Mouse (Mus musculus): ENCODE measurements around the gene Rps27. TPM values are rescaled to one million over a fixed set of nuclear protein-coding genes. Genes with fewer than 3 reads are reported as not detected.

The Rps27 gene
- polyA plus RNA-seq, 1 experiment from 2014 or later = 1,909 TPM

- 84% methylated on average over 10 of the region's 10 CpGs for WGBS
- Histone ChIP-seq H3K27me3 (replicated peaks; ENCODE audit: insufficient read depth, low read length) (no peaks in the 10 kb centered on the region), H3K36me3 (ENCODE audit: insufficient read depth, low read length) (no peaks in the 10 kb centered on the region), H3K9ac (replicated peaks; ENCODE audit: low read depth) (no peak overlapping the region), H3K27ac (ENCODE audit: low read length) (no peak overlapping the region), H3K9me3 (ENCODE audit: low read length) (no peaks in the 10 kb centered on the region), H3K4me1 (ENCODE audit: insufficient read depth, low read depth, low read length) (peaks cover 11% of the 10 kb centered on the region; the same call in 1 of the 2 replicates), H3K4me3 (ENCODE audit: low read depth, low read length) (no peak overlapping the region), H3K4me2 (replicated peaks; ENCODE audit: low read depth, low read length) (no peak overlapping the region)
- no peak for DNase-seq (ENCODE audit: low spot score)
- no peak for TF ChIP-seq CTCF (IDR thresholded peaks at IDR 0.05)
- TF ChIP-seq EP300 (IDR thresholded peaks at IDR 0.05) = no peak
- ATAC-seq = no peak
These were observed 28.4 kb upstream of the Rps27 start for GRCm38 (mm10) chr3:90241669-90242358.

GRCm38 (mm10) chr3:90241251-90241650 lies 27.8 kb upstream of the Rps27 start:
- Histone ChIP-seq H3K4me3 (ENCODE audit: low read depth, low read length) (no peak overlapping the region), H3K27ac (ENCODE audit: low read length) (no peak overlapping the region), H3K4me2 (replicated peaks; ENCODE audit: low read depth, low read length) (no peak overlapping the region), H3K9ac (replicated peaks; ENCODE audit: low read depth) (no peak overlapping the region), H3K27me3 (replicated peaks; ENCODE audit: insufficient read depth, low read length) (no peaks in the 10 kb centered on the region), H3K9me3 (ENCODE audit: low read length) (no peaks in the 10 kb centered on the region), H3K36me3 (ENCODE audit: insufficient read depth, low read length) (0 out of 2 replicates have a peak, but pooled peaks cover 4% of the 10 kb centered on the region), H3K4me1 (ENCODE audit: insufficient read depth, low read depth, low read length) (peaks cover 11% of the 10 kb centered on the region; the same call in 1 of the 2 replicates)
- no peak for DNase-seq (ENCODE audit: low spot score)
- TF ChIP-seq CTCF (IDR thresholded peaks at IDR 0.05) (no peak), EP300 (IDR thresholded peaks at IDR 0.05) (no peak)
- 95% methylated on average over 2 of the region's 2 CpGs for WGBS
- ATAC-seq = no peak

- Histone ChIP-seq H3K4me3 (ENCODE audit: low read depth, low read length) (peak within 1 kb of the TSS; percentile 75), H3K27me3 (replicated peaks; ENCODE audit: insufficient read depth, low read length) (no peaks in the 10 kb centered on the region), H3K9ac (replicated peaks; ENCODE audit: low read depth) (peak within 1 kb of the TSS; percentile 82), H3K9me3 (ENCODE audit: low read length) (no peaks in the 10 kb centered on the region), H3K27ac (ENCODE audit: low read length) (peak within 1 kb of the TSS; percentile 88), H3K4me2 (replicated peaks; ENCODE audit: low read depth, low read length) (peak within 1 kb of the TSS; percentile 90), H3K4me1 (ENCODE audit: insufficient read depth, low read depth, low read length) (peaks cover 2% of the 10 kb centered on the region; the same call in 1 of the 2 replicates), H3K36me3 (ENCODE audit: insufficient read depth, low read length) (0 out of 2 replicates have a peak, but pooled peaks cover 13% of the 10 kb centered on the region)
- under 1% methylated on average over 61 of the region's 61 CpGs for WGBS
- ATAC-seq (peak; percentile 99), DNase-seq (ENCODE audit: low spot score) (peak; percentile 98)
- TF ChIP-seq CTCF (IDR thresholded peaks at IDR 0.05) (peak; percentile 33), EP300 (IDR thresholded peaks at IDR 0.05) (no peak)
These were observed 18.3 kb upstream of the Rps27 start, which contains the start of gene Jtb for GRCm38 (mm10) chr3:90231507-90232333. TSS of gene Jtb (plus strand) at chr3:90231597.

- H3K27me3 ChIP-seq (replicated peaks; ENCODE audit: insufficient read depth, low read length) = no peaks in the 10 kb centered on the region
- no peaks in the 10 kb centered on the region for H3K9me3 ChIP-seq (ENCODE audit: low read length)
- no peak for ATAC-seq
- 8% methylated on average over 8 of the region's 8 CpGs for WGBS
- no peak for TF ChIP-seq CTCF (IDR thresholded peaks at IDR 0.05)
- no peak for TF ChIP-seq EP300 (IDR thresholded peaks at IDR 0.05)
- DNase-seq (ENCODE audit: low spot score) = no peak
- 0 out of 2 replicates have a peak, but pooled peaks cover 7% of the 10 kb centered on the region for H3K36me3 ChIP-seq (ENCODE audit: insufficient read depth, low read length)
- peaks cover 2% of the 10 kb centered on the region; the same call in 1 of the 2 replicates for H3K4me1 ChIP-seq (ENCODE audit: insufficient read depth, low read depth, low read length)
- H3K4me2 ChIP-seq (replicated peaks; ENCODE audit: low read depth, low read length) = peak overlapping the region; percentile 90
- peak overlapping the region; percentile 88 for H3K27ac ChIP-seq (ENCODE audit: low read length)
- no peak overlapping the region; the same call in 1 of the 2 replicates for H3K9ac ChIP-seq (replicated peaks; ENCODE audit: low read depth)
- peak overlapping the region; percentile 75 for H3K4me3 ChIP-seq (ENCODE audit: low read depth, low read length)
These were observed 17.6 kb upstream of the Rps27 start for GRCm38 (mm10) chr3:90231075-90231474.

- peak; percentile 18; the same call in 1 of the 2 replicates for TF ChIP-seq CTCF (IDR thresholded peaks at IDR 0.05)
- TF ChIP-seq EP300 (IDR thresholded peaks at IDR 0.05) = no peak
- H3K4me2 ChIP-seq (replicated peaks; ENCODE audit: low read depth, low read length) = no peak overlapping the region
- H3K27ac ChIP-seq (ENCODE audit: low read length) = no peak overlapping the region
- H3K4me3 ChIP-seq (ENCODE audit: low read depth, low read length) = no peak overlapping the region
- DNase-seq (ENCODE audit: low spot score) (no peak), ATAC-seq (no peak)
- H3K9ac ChIP-seq (replicated peaks; ENCODE audit: low read depth) = no peak overlapping the region
- no peaks in the 10 kb centered on the region for H3K9me3 ChIP-seq (ENCODE audit: low read length)
- H3K27me3 ChIP-seq (replicated peaks; ENCODE audit: insufficient read depth, low read length) = no peaks in the 10 kb centered on the region
- H3K36me3 ChIP-seq (ENCODE audit: insufficient read depth, low read length) = peaks cover 6% of the 10 kb centered on the region; the same call in 1 of the 2 replicates
- peaks cover 4% of the 10 kb centered on the region for H3K4me1 ChIP-seq (ENCODE audit: insufficient read depth, low read depth, low read length)
- WGBS = 84% methylated on average over 10 of the region's 10 CpGs
These were observed 10.9 kb upstream of the Rps27 start for GRCm38 (mm10) chr3:90224331-90224730.

GRCm38 (mm10) chr3:90222941-90223340 lies 9.5 kb upstream of the Rps27 start:
- Histone ChIP-seq H3K4me1 (ENCODE audit: insufficient read depth, low read depth, low read length) (peaks cover 4% of the 10 kb centered on the region), H3K9ac (replicated peaks; ENCODE audit: low read depth) (no peak overlapping the region), H3K27me3 (replicated peaks; ENCODE audit: insufficient read depth, low read length) (no peaks in the 10 kb centered on the region), H3K36me3 (ENCODE audit: insufficient read depth, low read length) (peaks cover 6% of the 10 kb centered on the region; the same call in 1 of the 2 replicates), H3K9me3 (ENCODE audit: low read length) (no peaks in the 10 kb centered on the region), H3K4me3 (ENCODE audit: low read depth, low read length) (no peak overlapping the region), H3K27ac (ENCODE audit: low read length) (no peak overlapping the region), H3K4me2 (replicated peaks; ENCODE audit: low read depth, low read length) (no peak overlapping the region)
- WGBS = 34% methylated on average over 3 of the region's 3 CpGs
- TF ChIP-seq EP300 (IDR thresholded peaks at IDR 0.05) (no peak), CTCF (IDR thresholded peaks at IDR 0.05) (no peak)
- no peak for ATAC-seq
- DNase-seq (ENCODE audit: low spot score) = no peak
